16 mouse cellular contexts compared by ENCODE assay signal in the genomic region with DNA sequence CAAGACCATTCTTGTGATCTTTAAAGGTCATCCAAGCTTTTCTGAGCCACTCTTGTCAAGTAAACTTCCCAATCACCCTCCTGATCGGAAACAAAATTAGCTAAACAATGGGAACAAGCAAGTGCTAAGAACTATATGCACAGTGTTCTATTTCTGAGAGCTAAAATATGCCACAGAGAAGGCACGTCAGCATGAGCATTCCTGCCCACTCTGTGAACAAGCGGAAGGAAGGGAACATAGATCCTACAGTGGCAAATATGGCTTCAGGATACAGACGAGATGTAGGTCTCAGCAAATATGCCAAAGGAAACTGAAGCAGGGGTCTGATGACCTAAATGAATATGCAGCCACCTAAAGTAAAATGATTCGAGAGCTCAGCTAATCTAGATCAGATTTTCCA.
"Had no signal": no experiment of that assay in that cellular context is flagged by ENCODE, and none has a peak within 500 bp of the region (broad histone marks: within the 10 kb centered on the region; RNA-seq: fewer than 3 reads in every experiment).

No protein-coding gene starts in this region.

- H3K4me3 ChIP-seq: neural tube, embryonic 13.5 days; neural tube, embryonic 15.5 days; stomach, embryonic 15.5 days had no signal

- H3K4me1 ChIP-seq: neural tube, embryonic 13.5 days; neural tube, embryonic 15.5 days; stomach, embryonic 15.5 days had no signal

- H3K9me3 ChIP-seq: neural tube, embryonic 13.5 days; neural tube, embryonic 15.5 days; stomach, embryonic 15.5 days had no signal

- H3K27ac ChIP-seq: neural tube, embryonic 13.5 days; neural tube, embryonic 15.5 days; stomach, embryonic 15.5 days; stomach, postnatal 0 days had no signal

- H3K27me3 ChIP-seq: neural tube, embryonic 13.5 days; neural tube, embryonic 15.5 days; stomach, embryonic 15.5 days had no signal

- DNase-seq: retina, postnatal 1 day; right cerebral cortex, adult 18-20 months; right cerebral cortex, postnatal 14 days; right cerebral cortex, postnatal 25 days; right cerebral cortex, postnatal 4 days; spleen, adult 18-20 months; thymus, adult 18-20 months; thymus, adult 2 months; thymus, postnatal 14 days; thymus, postnatal 25 days; thymus, postnatal 36 days; thymus, postnatal 4 days had no signal

- H3K9ac ChIP-seq: neural tube, embryonic 13.5 days; neural tube, embryonic 15.5 days; stomach, embryonic 15.5 days had no signal

- H3K4me2 ChIP-seq: neural tube, embryonic 13.5 days; neural tube, embryonic 15.5 days; stomach, embryonic 15.5 days had no signal
